Mouse (Mus musculus) midbrain, embryonic 10.5 days (tissue): ENCODE results near the gene Ccdc30. TPM values are rescaled to one million over a fixed set of nuclear protein-coding genes. Genes with fewer than 3 reads are reported as not detected.

ENCODE experiments used
- DNase-seq: peaks from one replicate; pipeline ENCODE4 v3.0.0-alpha.2; 2017; ENCODE audit warnings: low spot score
- H3K27ac ChIP-seq: fragments of 300-500 bp; sonication (generic); replicated peaks from 2 replicates; pipeline ENCODE4 v1.5.1; 2016; ENCODE audit warnings: mild to moderate bottlenecking
- H3K27me3 ChIP-seq: fragments of 300-500 bp; sonication (generic); 2 replicates; pipeline ENCODE4 v1.6.1; 2016; ENCODE audit warnings: low read depth, mild to moderate bottlenecking; ENCODE audit not compliant: poor library complexity, severe bottlenecking
- H3K36me3 ChIP-seq: fragments of 300-500 bp; sonication (generic); 2 replicates; pipeline ENCODE4 v1.6.1; 2016; ENCODE audit warnings: mild to moderate bottlenecking, moderate library complexity
- H3K4me1 ChIP-seq: fragments of 300-500 bp; sonication (generic); 2 replicates; pipeline ENCODE4 v1.6.1; 2016
- H3K4me3 ChIP-seq: fragments of 300-500 bp; sonication (generic); 2 replicates; pipeline ENCODE4 v1.5.1; 2016; ENCODE audit warnings: mild to moderate bottlenecking, moderate library complexity
- H3K9me3 ChIP-seq: fragments of 300-500 bp; sonication (generic); replicated peaks from 2 replicates; pipeline ENCODE4 v1.6.1; 2016; ENCODE audit warnings: mild to moderate bottlenecking
- WGBS: fragments of 180-500 bp; shearing (Covaris S2); methylation state at CpG from one replicate; pipeline ENCODE4 v1.1.7; 2016; 5-methylcytosine and 5-hydroxymethylcytosine counted together
- polyA plus RNA-seq: library from polyadenylated mRNA; unstranded; fragments of >200 nt; fragmentation: Nextera tagmentation; extraction: Ambion mirVana; gene quantifications from 2 replicates; pipeline ENCODE4 v1.2.1, GENCODE M21; 2016

The Ccdc30 gene
- polyA plus RNA-seq, 1 experiment from 2014 or later = 9.1 TPM

- WGBS = 6% methylated on average over 10 of the region's 10 CpGs
- H3K4me1 ChIP-seq = peaks cover 5% of the 10 kb centered on the region; the same call in 1 of the 2 replicates
- no peak overlapping the region for H3K4me3 ChIP-seq
- H3K36me3 ChIP-seq = no peaks in the 10 kb centered on the region
- H3K27me3 ChIP-seq = no peaks in the 10 kb centered on the region
- DNase-seq = peak; percentile 60
- no peaks in the 10 kb centered on the region for H3K9me3 ChIP-seq
- 0 out of 2 replicates have a peak overlapping the region, but pooled peaks have one; percentile 7 for H3K27ac ChIP-seq
These were observed 76.4 kb downstream of the Ccdc30 start for GRCm38 (mm10) chr4:119338861-119339361.

- H3K4me1 ChIP-seq = peaks cover 5% of the 10 kb centered on the region; the same call in 1 of the 2 replicates
- no peaks in the 10 kb centered on the region for H3K36me3 ChIP-seq
- H3K27ac ChIP-seq = 0 out of 2 replicates have a peak overlapping the region, but pooled peaks have one; percentile 7
- H3K4me3 ChIP-seq = no peak overlapping the region
- no peaks in the 10 kb centered on the region for H3K9me3 ChIP-seq
- DNase-seq = no peak
- 87% methylated on average over 4 of the region's 4 CpGs for WGBS
- no peaks in the 10 kb centered on the region for H3K27me3 ChIP-seq
These were observed 76.9 kb downstream of the Ccdc30 start for GRCm38 (mm10) chr4:119338422-119338821.

GRCm38 (mm10) chr4:119333487-119333886, 81.8 kb downstream of the Ccdc30 start:
- no peaks in the 10 kb centered on the region for H3K27me3 ChIP-seq
- WGBS = 86% methylated on average over 6 of the region's 6 CpGs
- H3K9me3 ChIP-seq = no peaks in the 10 kb centered on the region
- H3K4me3 ChIP-seq = no peak overlapping the region
- H3K4me1 ChIP-seq = peaks cover 2% of the 10 kb centered on the region; the same call in 1 of the 2 replicates
- H3K36me3 ChIP-seq = no peaks in the 10 kb centered on the region
- DNase-seq = no peak
- no peak overlapping the region for H3K27ac ChIP-seq

GRCm38 (mm10) chr4:119320896-119321550, 94.3 kb downstream of the Ccdc30 start:
- Histone ChIP-seq H3K27me3 (0 out of 2 replicates have a peak, but pooled peaks cover 5% of the 10 kb centered on the region), H3K27ac (peak overlapping the region; percentile 86), H3K36me3 (peaks cover 33% of the 10 kb centered on the region), H3K4me3 (peak overlapping the region; percentile 86), H3K9me3 (no peaks in the 10 kb centered on the region), H3K4me1 (peaks cover 18% of the 10 kb centered on the region)
- 32% methylated on average over 10 of the region's 10 CpGs for WGBS
- no peak for DNase-seq

- Histone ChIP-seq H3K4me3 (peak within 1 kb of the TSS; percentile 86), H3K9me3 (no peaks in the 10 kb centered on the region), H3K4me1 (peaks cover 18% of the 10 kb centered on the region), H3K36me3 (peaks cover 40% of the 10 kb centered on the region), H3K27me3 (0 out of 2 replicates have a peak, but pooled peaks cover 5% of the 10 kb centered on the region), H3K27ac (peak within 1 kb of the TSS; percentile 86)
- under 1% methylated on average over 44 of the region's 44 CpGs for WGBS
- DNase-seq = peak; percentile 96
These were observed 95.0 kb downstream of the Ccdc30 start, which contains the start of gene Ppih for GRCm38 (mm10) chr4:119320131-119320830. Gene Ppih, minus strand, starts transcription at chr4:119320546.

GRCm38 (mm10) chr4:119313756-119314155, 101.6 kb downstream of the Ccdc30 start:
- Histone ChIP-seq H3K27me3 (no peaks in the 10 kb centered on the region), H3K9me3 (no peaks in the 10 kb centered on the region), H3K4me1 (no peaks in the 10 kb centered on the region), H3K4me3 (no peak overlapping the region), H3K27ac (no peak overlapping the region), H3K36me3 (peaks cover 99% of the 10 kb centered on the region)
- WGBS = 83% methylated on average over 1 of the region's 1 CpGs
- no peak for DNase-seq

- Histone ChIP-seq H3K4me3 (no peak overlapping the region), H3K9me3 (no peaks in the 10 kb centered on the region), H3K36me3 (peaks cover 61% of the 10 kb centered on the region), H3K4me1 (no peaks in the 10 kb centered on the region), H3K27me3 (no peaks in the 10 kb centered on the region), H3K27ac (no peak overlapping the region)
- DNase-seq = no peak
- 81% methylated on average over 5 of the region's 5 CpGs for WGBS
These were observed 109.9 kb downstream of the Ccdc30 start for GRCm38 (mm10) chr4:119305418-119305817.

- Histone ChIP-seq H3K36me3 (peaks cover 41% of the 10 kb centered on the region), H3K9me3 (no peaks in the 10 kb centered on the region), H3K27ac (no peak overlapping the region), H3K27me3 (no peaks in the 10 kb centered on the region), H3K4me1 (no peaks in the 10 kb centered on the region), H3K4me3 (no peak overlapping the region)
- 93% methylated on average over 8 of the region's 8 CpGs for WGBS
- no peak for DNase-seq
These were observed 112.0 kb downstream of the Ccdc30 start for GRCm38 (mm10) chr4:119303291-119303690.

- H3K36me3 ChIP-seq = peaks cover 26% of the 10 kb centered on the region
- WGBS = 87% methylated on average over 3 of the region's 3 CpGs
- H3K9me3 ChIP-seq = no peaks in the 10 kb centered on the region
- H3K27me3 ChIP-seq = no peaks in the 10 kb centered on the region
- H3K4me1 ChIP-seq = no peaks in the 10 kb centered on the region
- H3K27ac ChIP-seq = no peak overlapping the region
- no peak overlapping the region for H3K4me3 ChIP-seq
- no peak for DNase-seq
These were observed 113.5 kb downstream of the Ccdc30 start for GRCm38 (mm10) chr4:119301777-119302176.

GRCm38 (mm10) chr4:119300761-119301160, 114.6 kb downstream of the Ccdc30 start:
- Histone ChIP-seq H3K36me3 (peaks cover 16% of the 10 kb centered on the region), H3K27ac (no peak overlapping the region), H3K4me3 (no peak overlapping the region), H3K9me3 (no peaks in the 10 kb centered on the region), H3K27me3 (no peaks in the 10 kb centered on the region), H3K4me1 (peaks cover under 1% of the 10 kb centered on the region; the same call in 1 of the 2 replicates)
- 89% methylated on average over 3 of the region's 3 CpGs for WGBS
- no peak for DNase-seq

GRCm38 (mm10) chr4:119297361-119297760, 118.0 kb downstream of the Ccdc30 start:
- H3K4me3 ChIP-seq = no peak overlapping the region
- peaks cover 13% of the 10 kb centered on the region for H3K4me1 ChIP-seq
- H3K27me3 ChIP-seq = no peaks in the 10 kb centered on the region
- no peaks in the 10 kb centered on the region for H3K9me3 ChIP-seq
- 83% methylated on average over 2 of the region's 2 CpGs for WGBS
- no peak for DNase-seq
- H3K36me3 ChIP-seq = peaks cover 14% of the 10 kb centered on the region
- no peak overlapping the region for H3K27ac ChIP-seq

- H3K9me3 ChIP-seq = no peaks in the 10 kb centered on the region
- peaks cover 31% of the 10 kb centered on the region for H3K4me1 ChIP-seq
- peak overlapping the region; percentile 98 for H3K27ac ChIP-seq
- peak overlapping the region; percentile 98 for H3K4me3 ChIP-seq
- peaks cover 27% of the 10 kb centered on the region for H3K36me3 ChIP-seq
- no peaks in the 10 kb centered on the region for H3K27me3 ChIP-seq
- 10% methylated on average over 6 of the region's 6 CpGs for WGBS
- peak; percentile 16 for DNase-seq
These were observed 120.2 kb downstream of the Ccdc30 start for GRCm38 (mm10) chr4:119295134-119295453.
